Mouse (Mus musculus): ENCODE results near the gene Med21. TPM values are rescaled to one million over a fixed set of nuclear protein-coding genes. Genes with fewer than 3 reads are reported as not detected.
A peak's percentile ranks its signal among the peaks of the same experiment; 100 is the strongest.

The Med21 gene
- polyA plus RNA-seq, 1 experiment from 2014 or later: 99.0 TPM

- ChIA-PET CTCF (no interaction called here), POLR2A (no interaction called here)
- TF ChIP-seq CTCF (IDR thresholded peaks at IDR 0.05): no peak
- ATAC-seq (no peak), DNase-seq (ENCODE audit: low read depth, low spot score) (no peak)
- no peaks in the 10 kb centered on the region for H3K27me3 ChIP-seq
- in situ Hi-C loops (cut with MboI; ENCODE audit: low pct_unique_long_range_greater_than_20kb): no loop called here
Measured at GRCm38 (mm10) chr6:146629781-146630756, 12.3 kb upstream of the Med21 start.

GRCm38 (mm10) chr6:146630961-146631360, 11.4 kb upstream of the Med21 start:
- DNase-seq (ENCODE audit: low read depth, low spot score) (no peak), ATAC-seq (peak; percentile 24)
- in situ Hi-C loops (cut with MboI; ENCODE audit: low pct_unique_long_range_greater_than_20kb): no loop called here
- ChIA-PET POLR2A (no interaction called here), CTCF (no interaction called here)
- no peak for TF ChIP-seq CTCF (IDR thresholded peaks at IDR 0.05)
- no peaks in the 10 kb centered on the region for H3K27me3 ChIP-seq

- POLR2A ChIA-PET: interaction anchor here (0.6 kb wide), 1 partner anchor 141 kb away, joined by 3 read pairs; no protein-coding TSS in a partner anchor
- CTCF ChIA-PET: no interaction called here
- no peaks in the 10 kb centered on the region for H3K27me3 ChIP-seq
- no peak for ATAC-seq
- in situ Hi-C loops (cut with MboI; ENCODE audit: low pct_unique_long_range_greater_than_20kb): no loop called here
- DNase-seq (ENCODE audit: low read depth, low spot score): no peak
- TF ChIP-seq CTCF (IDR thresholded peaks at IDR 0.05): no peak
Measured at GRCm38 (mm10) chr6:146631847-146632246, 10.5 kb upstream of the Med21 start.

- in situ Hi-C loops (cut with MboI; ENCODE audit: low pct_unique_long_range_greater_than_20kb): no loop called here
- ATAC-seq: no peak
- ChIA-PET POLR2A (no interaction called here), CTCF (interaction anchor here (0.6 to 0.7 kb wide), 2 partner anchors 12 to 119 kb away, joined by 3 read pairs; no protein-coding TSS in a partner anchor)
- no peaks in the 10 kb centered on the region for H3K27me3 ChIP-seq
- no peak for TF ChIP-seq CTCF (IDR thresholded peaks at IDR 0.05)
- no peak for DNase-seq (ENCODE audit: low read depth, low spot score)
Measured at GRCm38 (mm10) chr6:146632403-146632802, 9.9 kb upstream of the Med21 start.

GRCm38 (mm10) chr6:146633097-146633496, 9.2 kb upstream of the Med21 start:
- ATAC-seq (no peak), DNase-seq (ENCODE audit: low read depth, low spot score) (no peak)
- POLR2A ChIA-PET: no interaction called here
- no peaks in the 10 kb centered on the region for H3K27me3 ChIP-seq
- in situ Hi-C loops (cut with MboI; ENCODE audit: low pct_unique_long_range_greater_than_20kb): no loop called here
- CTCF ChIA-PET: interaction anchor here (0.6 to 0.7 kb wide), 2 partner anchors 11 to 119 kb away, joined by 3 read pairs; no protein-coding TSS in a partner anchor
- no peak for TF ChIP-seq CTCF (IDR thresholded peaks at IDR 0.05)

GRCm38 (mm10) chr6:146633629-146634014, 8.7 kb upstream of the Med21 start:
- no peak for DNase-seq (ENCODE audit: low read depth, low spot score)
- no peak for ATAC-seq
- CTCF ChIA-PET: no interaction called here
- in situ Hi-C loops (cut with MboI; ENCODE audit: low pct_unique_long_range_greater_than_20kb): no loop called here
- no peak for TF ChIP-seq CTCF (IDR thresholded peaks at IDR 0.05)
- H3K27me3 ChIP-seq: no peaks in the 10 kb centered on the region
- POLR2A ChIA-PET: no interaction called here

GRCm38 (mm10) chr6:146634015-146634722, 8.2 kb upstream of the Med21 start:
- POLR2A ChIA-PET: interaction anchor here (0.6 to 0.7 kb wide), 2 partner anchors 90 to 127 kb away, joined by 3 to 4 read pairs; no protein-coding TSS in a partner anchor
- no peak for TF ChIP-seq CTCF (IDR thresholded peaks at IDR 0.05)
- CTCF ChIA-PET: no interaction called here
- in situ Hi-C loops (cut with MboI; ENCODE audit: low pct_unique_long_range_greater_than_20kb): no loop called here
- DNase-seq (ENCODE audit: low read depth, low spot score) (no peak), ATAC-seq (peak; percentile 80)
- no peaks in the 10 kb centered on the region for H3K27me3 ChIP-seq

- in situ Hi-C loops (cut with MboI; ENCODE audit: low pct_unique_long_range_greater_than_20kb): no loop called here
Measured at GRCm38 (mm10) chr6:146634759-146635606, 7.4 kb upstream of the Med21 start.

GRCm38 (mm10) chr6:146636482-146636881, 5.9 kb upstream of the Med21 start:
- CTCF ChIA-PET: no interaction called here
- POLR2A ChIA-PET: interaction anchor here (0.7 kb wide), 1 partner anchor 79 kb away, joined by 3 read pairs; no protein-coding TSS in a partner anchor
- no peak for DNase-seq (ENCODE audit: low read depth, low spot score)
- no peaks in the 10 kb centered on the region for H3K27me3 ChIP-seq
- no peak for ATAC-seq
- TF ChIP-seq CTCF (IDR thresholded peaks at IDR 0.05): no peak
- in situ Hi-C loops (cut with MboI; ENCODE audit: low pct_unique_long_range_greater_than_20kb): no loop called here

More at GRCm38 (mm10) chr6:146634759-146635606, 7.4 kb upstream of the Med21 start:
- no peaks in the 10 kb centered on the region for H3K27me3 ChIP-seq
- POLR2A ChIA-PET: interaction anchor here (0.6 to 0.7 kb wide), 2 partner anchors 91 to 126 kb away, joined by 3 to 4 read pairs; no protein-coding TSS in a partner anchor
- no peak for TF ChIP-seq CTCF (IDR thresholded peaks at IDR 0.05)
- ATAC-seq: no peak
- CTCF ChIA-PET: no interaction called here
- no peak for DNase-seq (ENCODE audit: low read depth, low spot score)

Measured in Patski (cell line).